Mouse (Mus musculus) layer of hippocampus, postnatal 36 days (tissue): ENCODE data around the gene Usp34. TPM values are rescaled to one million over a fixed set of nuclear protein-coding genes. Genes with fewer than 3 reads are reported as not detected.
"Not testable (repeated sequence)": the region's sequence is repeated elsewhere in the genome, so short reads cannot be mapped to it uniquely, and the experiment has no call there.

Experiments used
- DNase-seq, 2 experiments: peaks; one replicate each; pipeline ENCODE4 v3.0.0; 2022
- microRNA-seq, 2 experiments: library from miRNA; unstranded; fragments of <30 nt; microRNA quantifications; one replicate each; pipeline ENCODE4 v1.2.0; 2021
- total RNA-seq, 2 experiments: library from RNA; stranded (reverse); gene quantifications; 2 replicates each; pipeline ENCODE4 v1.2.3; 2021

Gene Usp34
- total RNA-seq, 2 experiments from 2014 or later = 81.6 to 88.3 TPM

- not testable (repeated sequence) for DNase-seq
Measured at GRCm38 (mm10) chr11:23504801-23505200, 198.1 kb downstream of the Usp34 start.

DNA sequence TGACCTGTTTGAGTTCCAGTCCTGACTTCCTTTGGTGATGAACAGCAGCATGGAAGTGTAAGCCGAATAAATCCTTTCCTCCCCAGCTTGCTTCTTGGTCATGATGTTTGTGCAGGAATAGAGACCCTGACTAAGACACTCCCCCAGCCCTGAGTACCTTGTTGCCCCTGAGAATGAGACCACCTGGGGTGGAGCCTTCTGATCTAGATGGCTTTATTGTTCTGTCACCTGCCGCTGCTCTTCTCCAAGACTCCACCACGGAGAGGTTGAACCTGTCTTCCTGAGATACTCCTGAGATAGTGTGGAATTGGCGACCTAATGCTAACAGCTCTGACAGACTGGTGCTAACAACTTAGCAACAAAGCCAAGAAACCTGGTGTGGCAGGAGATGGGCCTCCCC lies 208.1 kb downstream of the Usp34 start:
- not testable (repeated sequence) for DNase-seq

DNA sequence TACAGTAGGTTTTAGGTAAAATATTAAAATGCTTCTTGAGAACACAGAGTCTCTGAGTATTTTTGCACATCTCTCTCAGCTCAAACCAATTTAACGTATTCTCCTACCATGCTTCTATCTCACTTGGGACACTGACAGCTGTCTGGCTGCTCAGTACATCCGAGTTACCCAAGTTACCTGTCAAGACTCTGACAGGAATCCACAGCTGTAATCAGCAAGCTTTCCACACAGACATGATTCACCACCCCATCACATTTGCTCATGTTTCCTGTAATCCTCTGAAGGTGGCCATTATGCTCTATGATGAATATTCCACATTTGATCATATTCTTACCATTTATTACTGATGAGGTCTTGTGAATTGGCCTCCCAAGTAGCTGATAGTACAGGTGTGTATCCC lies 208.6 kb downstream of the Usp34 start:
- no peak for DNase-seq

- no peak for DNase-seq
Measured at GRCm38 (mm10) chr11:23518981-23519380, 212.3 kb downstream of the Usp34 start.

DNA sequence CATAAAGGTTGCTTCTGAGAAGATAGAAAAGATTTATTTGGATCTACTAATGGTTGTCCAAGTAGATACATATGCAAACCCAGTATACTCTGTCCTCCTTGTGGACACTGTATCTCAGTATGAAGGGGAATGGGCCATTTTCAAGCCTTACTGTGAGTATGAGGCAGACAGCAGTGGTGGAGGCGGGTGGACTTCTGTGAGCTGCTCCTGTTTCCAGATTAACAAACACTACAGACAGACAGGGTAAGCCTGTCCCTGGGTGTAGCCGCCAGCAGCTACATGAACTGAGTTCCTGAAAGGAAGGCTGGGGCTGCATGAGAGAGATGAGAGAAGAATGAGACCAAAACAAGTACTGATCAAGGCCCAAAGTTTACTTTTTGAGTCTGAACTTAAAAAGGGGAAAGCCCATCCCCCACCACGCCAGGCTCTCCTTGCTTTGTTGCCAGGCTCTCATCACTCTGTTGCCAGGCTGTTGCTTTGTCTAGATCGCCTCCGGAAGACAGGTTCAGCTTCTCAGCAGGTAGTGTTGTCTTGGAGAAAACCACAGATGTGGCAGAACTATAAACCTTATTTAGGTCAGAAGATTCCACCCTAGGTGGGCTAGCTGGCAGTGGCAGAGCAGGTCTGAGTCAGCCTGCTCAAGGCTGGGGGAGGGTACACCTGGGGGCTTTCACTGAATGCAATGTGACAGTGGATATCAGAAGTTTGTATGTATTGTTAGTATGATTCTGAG lies 213.9 kb downstream of the Usp34 start, which contains the start of gene 1700093K21Rik:
Gene 1700093K21Rik (minus strand): TSS at position 683 of the 733 bp plus-strand sequence.
- DNase-seq = no peak

DNA sequence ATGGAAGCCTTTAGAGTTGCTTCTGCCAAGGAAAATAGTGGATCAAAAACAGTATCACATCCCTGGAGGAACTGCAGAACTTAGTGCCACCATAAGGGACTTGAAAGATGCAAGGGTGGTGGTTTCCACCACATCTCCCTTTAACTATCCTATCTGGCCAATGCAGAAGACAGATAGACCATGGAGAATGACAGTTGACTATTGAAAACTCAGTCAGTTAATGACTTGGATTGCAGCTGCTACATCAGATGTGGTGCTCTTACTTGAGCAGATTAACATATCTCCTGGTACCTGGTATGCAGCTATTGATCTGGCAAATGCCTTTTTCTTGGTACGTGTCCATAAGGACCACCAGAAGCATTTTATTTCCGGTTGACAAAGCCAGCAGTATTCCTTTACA lies 230.8 kb downstream of the Usp34 start:
- no peak for DNase-seq

Small RNA genes within 50 kb of the gene (microRNA-seq; reads per million reads assigned to microRNA genes)
- 0 reads per million in 2 experiments for gene Gm47279

Other genes with a start within 250 kb of the Usp34 start
- gene Xpo1, start 50.9 kb upstream of the Usp34 start, total RNA-seq = 10 to 100 TPM; 72.4 to 75.6 TPM
- 10 to 100 TPM; 64.2 to 71.6 TPM for gene Ahsa2, start 191.1 kb downstream of the Usp34 start, total RNA-seq
- not detected for gene 1700093K21Rik, start 214.3 kb downstream of the Usp34 start, total RNA-seq